Mouse (Mus musculus): ENCODE measurements at regions not wholly inside any gene's neighbourhood (a gene's known extent, or its start where the extent isn't known, plus 50 kb on each side); places are given as distances from the start of the nearest gene placed in this dataset.

DNA sequence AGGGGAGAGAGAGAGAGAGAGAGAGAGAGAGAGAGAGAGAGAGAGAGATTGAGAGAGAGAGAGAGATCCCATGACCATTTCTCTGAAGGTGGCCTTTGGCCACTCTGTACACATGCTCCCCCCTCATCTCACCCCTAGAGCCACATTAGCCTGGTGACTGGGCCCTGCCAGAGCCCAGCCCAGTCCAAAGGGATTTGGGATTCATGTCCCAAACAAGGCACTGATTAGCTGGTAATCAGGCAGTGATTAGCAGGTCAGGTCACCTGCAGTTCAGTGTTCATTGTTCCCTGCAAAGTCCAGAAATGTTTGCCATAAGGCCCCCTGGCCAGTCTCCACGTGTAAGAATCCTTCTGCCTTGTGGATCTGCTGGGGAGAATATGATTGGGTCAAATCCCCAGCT lies 124.1 kb upstream of the Maf start:
- DNase-seq (ENCODE audit: low spot score), result no peak

DNA sequence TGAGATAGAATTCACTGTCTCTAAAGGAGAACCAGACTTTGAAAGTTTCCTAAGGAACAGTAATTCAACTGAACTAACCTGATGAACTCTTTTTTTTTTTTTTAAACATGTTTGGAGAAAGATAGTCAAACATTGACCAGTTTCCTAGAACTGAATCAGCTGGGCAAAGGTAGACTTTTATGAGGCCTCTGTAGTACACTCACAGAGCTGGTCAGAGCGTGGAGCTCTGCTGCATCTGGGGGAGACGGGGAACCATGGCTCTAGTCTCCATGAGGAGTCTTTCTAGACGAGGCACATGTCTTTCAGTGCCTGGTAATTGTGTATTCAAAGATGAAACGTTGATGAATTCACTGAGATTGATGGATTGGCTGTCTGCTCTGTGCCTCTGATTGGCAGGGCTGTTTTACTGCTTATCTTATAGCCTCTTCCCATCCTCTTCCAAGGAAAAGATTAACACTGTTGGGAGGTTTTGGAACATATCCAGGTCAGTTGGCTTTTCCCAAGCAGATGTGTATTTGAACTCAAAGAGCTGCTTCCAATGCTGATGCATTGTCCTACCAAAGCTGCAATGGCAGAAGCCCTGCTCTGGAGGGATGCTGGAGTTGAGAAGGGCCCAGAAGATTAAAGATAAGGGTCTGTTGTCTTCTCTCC lies 122.5 kb upstream of the Maf start:
- DNase-seq (ENCODE audit: low spot score), result no peak

- DNase-seq (ENCODE audit: low spot score), result no peak
Measured at GRCm38 (mm10) chr8:115826516-115826915, 118.9 kb upstream of the Maf start.

DNA sequence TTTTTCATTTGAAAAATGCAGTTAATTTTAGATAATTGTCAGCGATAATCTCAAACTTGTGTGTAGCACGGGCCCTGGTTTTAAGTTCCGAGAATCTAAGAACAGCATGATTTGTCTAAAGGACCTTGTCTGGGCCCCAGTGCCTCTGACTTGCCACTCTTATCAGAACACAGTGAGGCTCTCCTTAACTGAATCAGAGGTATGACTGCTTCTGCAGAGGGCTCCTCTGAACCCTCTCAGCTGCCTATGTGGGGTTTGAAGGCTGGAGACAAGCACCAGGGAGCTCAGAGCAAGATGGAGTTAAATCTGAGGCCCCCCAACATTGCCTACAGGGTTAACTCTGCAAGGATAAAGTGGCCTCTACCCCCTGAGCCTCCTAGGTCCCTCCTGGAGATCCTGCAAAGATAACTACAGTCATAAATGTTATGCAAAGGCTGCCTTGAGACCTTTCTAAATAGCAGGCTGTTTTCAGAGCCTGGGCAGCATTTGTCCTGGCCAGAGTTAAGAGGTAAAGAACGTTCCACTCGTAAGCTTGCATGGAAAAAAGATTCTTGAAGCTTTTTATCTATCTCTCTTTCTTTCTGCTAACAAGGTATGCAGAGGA lies 118.4 kb upstream of the Maf start:
- no peak for DNase-seq (ENCODE audit: low spot score)

GRCm38 (mm10) chr8:115824478-115824785 lies 116.8 kb upstream of the Maf start:
- DNase-seq (ENCODE audit: low spot score), result no peak

GRCm38 (mm10) chr8:115823673-115824477 lies 116.3 kb upstream of the Maf start:
- DNase-seq (ENCODE audit: low spot score), result no peak

DNA sequence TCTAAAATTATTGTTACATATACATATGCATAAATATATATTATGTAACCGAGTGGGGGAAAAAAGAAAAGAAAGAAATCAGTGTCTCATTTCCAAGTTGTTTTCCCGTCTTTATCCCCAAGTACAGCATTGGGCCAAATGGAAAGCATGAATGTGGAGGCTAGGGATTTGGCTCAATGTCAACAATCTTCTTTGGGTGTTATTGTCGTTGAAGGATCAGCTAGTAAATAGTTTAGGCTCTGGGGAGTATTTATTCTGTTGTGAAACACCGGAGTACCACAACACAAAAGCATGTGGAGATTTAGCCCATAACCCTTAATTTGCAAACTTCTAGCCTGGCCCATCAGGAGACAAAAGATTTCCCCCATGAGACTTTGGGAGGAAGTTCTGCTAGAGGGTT lies 105.8 kb upstream of the Maf start:
- no peak for DNase-seq (ENCODE audit: low spot score)

DNA sequence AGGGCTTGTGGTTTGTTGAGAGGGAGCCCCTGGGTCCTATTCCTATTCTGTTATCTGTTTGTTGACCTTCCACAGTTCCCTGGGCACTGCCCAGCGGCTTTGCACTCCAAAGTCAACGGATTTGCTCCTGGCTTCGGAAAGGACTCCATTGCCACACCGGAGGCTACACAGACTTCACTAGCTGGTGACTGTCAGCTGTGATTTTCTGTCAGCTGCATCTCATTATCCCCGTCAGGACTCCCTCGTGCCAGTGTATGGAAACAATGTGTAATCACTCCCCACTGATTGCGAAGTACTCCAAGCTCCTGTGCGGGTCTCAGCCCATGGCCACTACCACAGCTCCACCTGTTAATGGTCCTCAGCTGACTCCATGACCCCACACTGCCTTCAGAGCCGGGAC lies 99.0 kb upstream of the Maf start:
- no peak for DNase-seq (ENCODE audit: low spot score)

- DNase-seq (ENCODE audit: low spot score), result no peak
Measured at GRCm38 (mm10) chr8:115806139-115806538, 98.5 kb upstream of the Maf start.

- no peak for DNase-seq (ENCODE audit: low spot score)
Measured at GRCm38 (mm10) chr8:115793587-115793986, 86.0 kb upstream of the Maf start.

DNA sequence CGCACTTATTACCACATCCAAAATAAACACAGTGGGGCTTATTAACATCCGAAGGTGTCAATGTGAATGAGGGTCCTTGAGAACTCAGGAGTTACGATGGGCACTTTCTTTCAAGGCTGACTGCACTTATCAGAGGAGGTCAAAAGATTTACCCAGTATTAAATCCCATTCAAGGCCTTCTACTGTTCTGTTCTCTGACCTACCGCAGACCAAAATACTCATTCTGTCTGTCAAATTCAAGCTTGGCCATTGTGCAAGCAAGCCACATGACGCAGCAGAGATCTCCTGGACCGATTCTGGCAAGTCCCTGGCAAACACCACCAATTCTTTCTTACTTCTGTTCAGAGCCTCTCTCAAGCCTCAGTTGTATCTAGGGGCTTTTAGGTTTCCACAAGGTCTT lies 80.8 kb upstream of the Maf start:
- DNase-seq (ENCODE audit: low spot score), result no peak

GRCm38 (mm10) chr8:115786185-115786584 lies 78.6 kb upstream of the Maf start:
- DNase-seq (ENCODE audit: low spot score), result no peak

DNA sequence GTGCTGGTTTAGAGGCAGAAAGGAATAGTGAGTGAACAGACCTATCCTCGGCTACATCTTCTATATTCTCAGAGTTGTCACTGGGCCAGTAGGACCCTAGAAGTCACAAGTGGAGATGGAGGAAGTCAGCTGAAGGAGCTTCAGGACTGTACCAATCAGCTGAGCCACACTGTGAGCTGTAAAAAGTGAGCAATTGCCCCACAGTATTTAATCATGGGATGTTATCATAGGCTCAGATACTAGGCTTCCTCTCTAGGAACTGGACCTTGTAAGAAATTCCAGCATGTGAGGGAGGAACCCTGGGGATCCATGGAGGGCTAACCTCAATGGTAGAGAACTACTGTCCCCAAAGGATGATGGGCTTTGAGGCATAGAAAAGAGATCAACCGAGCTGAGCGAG lies 78.2 kb upstream of the Maf start:
- DNase-seq (ENCODE audit: low spot score), result no peak

GRCm38 (mm10) chr8:115783364-115783763 lies 75.8 kb upstream of the Maf start:
- no peak for DNase-seq (ENCODE audit: low spot score)

DNA sequence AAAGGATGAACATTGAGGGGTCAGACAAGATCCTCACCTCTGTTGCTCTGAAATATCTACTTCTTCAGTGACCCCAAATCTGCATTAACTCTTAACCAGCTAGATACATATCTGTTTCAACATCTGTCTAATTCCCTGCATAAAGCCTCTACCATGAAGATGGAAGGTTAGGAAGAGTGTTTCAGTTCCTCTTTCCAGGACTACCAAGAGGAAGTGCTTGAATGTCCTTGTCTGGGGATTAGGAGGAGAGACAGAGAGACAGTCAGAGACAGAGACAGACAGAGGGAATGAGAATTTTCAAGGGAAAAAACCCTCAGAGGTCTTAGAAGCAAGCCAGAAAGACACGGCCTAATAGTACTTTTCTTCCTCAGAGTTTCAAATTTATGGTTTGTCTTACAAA lies 70.8 kb upstream of the Maf start:
- DNase-seq (ENCODE audit: low spot score), result no peak

DNA sequence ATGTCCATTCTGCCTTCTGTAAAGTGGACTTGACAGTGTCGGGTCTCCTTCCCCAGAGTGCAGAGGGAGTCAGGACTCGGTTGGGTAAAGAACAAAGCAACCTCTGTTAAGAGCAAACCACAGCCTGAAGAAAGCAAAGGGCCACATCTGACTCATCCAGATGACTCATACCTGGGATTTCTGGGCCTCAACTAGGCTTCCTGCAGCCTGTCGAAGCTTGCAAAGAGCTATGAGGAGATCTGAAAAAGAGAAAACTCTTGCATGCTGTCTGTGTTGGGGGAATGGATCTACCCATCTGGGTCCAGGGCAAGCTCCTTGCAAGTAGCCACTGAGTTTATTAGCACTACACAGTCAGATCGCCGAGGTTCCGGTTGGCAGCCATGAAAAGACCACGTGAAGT lies 63.5 kb upstream of the Maf start:
- no peak for DNase-seq (ENCODE audit: low spot score)

- no peak for DNase-seq (ENCODE audit: low spot score)
Measured at GRCm38 (mm10) chr8:115768631-115769030, 61.0 kb upstream of the Maf start.

DNA sequence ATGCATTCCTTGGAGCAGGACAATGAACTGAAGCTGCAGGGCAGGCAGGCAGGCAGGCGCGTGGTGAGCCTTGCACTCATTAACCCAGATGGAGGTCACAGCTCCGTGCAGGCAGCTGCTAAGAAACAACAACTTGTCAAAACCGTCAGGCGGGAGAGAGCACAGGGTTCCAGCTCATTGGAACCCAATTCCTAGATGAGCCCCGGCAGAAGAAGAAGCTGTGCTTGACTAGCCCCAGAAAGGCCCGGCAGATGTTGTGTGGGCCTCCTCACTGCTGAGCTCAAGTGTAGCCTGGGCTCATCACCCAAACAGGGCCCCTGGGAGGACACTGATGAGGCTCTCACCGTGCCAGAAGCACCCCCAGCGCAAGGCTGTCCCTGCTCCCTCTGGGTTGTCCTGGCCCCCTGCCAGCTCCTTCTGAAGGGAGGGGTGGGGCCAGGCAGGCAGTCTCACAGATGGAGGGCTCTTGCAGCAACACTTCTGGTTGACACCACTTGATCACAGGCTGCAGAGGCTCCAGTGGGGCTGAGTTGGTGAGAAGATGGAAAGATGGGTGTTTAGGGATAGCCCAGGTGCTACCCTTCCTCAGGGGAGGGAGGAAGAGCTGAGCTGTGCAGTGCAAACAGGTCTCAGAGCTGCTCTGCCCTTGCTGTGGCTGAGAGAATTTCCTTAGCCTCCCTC lies 58.8 kb upstream of the Maf start:
- no peak for DNase-seq (ENCODE audit: low spot score)

GRCm38 (mm10) chr8:115764551-115764950 lies 57.0 kb upstream of the Maf start:
- no peak for DNase-seq (ENCODE audit: low spot score)

DNA sequence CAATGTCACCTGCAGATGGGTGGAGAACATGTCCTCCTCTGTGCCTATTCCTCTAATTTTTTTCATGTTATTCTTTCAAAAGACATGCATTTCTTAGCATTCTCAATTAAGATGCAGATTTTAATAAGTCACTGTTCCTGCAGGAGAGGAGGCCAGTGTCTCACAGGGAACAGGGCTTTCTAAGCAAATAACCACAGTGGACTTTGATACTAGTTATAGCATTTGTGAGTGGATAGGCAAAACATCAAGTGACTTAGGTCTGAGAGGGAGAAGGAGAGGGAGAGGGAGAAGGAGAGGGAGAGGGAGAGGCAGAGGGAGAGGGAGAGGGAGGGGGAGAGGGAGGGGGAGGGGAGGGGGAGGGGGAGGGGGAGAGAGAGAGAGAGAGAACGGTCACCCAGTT lies 50.4 kb upstream of the Maf start:
- no peak for DNase-seq (ENCODE audit: low spot score)

Data from heart, adult 8-10 months (tissue).